Mouse (Mus musculus): ENCODE results near the gene Efna1.
A peak's percentile ranks its signal among the peaks of the same experiment; 100 is the strongest.

Gene Efna1

DNA sequence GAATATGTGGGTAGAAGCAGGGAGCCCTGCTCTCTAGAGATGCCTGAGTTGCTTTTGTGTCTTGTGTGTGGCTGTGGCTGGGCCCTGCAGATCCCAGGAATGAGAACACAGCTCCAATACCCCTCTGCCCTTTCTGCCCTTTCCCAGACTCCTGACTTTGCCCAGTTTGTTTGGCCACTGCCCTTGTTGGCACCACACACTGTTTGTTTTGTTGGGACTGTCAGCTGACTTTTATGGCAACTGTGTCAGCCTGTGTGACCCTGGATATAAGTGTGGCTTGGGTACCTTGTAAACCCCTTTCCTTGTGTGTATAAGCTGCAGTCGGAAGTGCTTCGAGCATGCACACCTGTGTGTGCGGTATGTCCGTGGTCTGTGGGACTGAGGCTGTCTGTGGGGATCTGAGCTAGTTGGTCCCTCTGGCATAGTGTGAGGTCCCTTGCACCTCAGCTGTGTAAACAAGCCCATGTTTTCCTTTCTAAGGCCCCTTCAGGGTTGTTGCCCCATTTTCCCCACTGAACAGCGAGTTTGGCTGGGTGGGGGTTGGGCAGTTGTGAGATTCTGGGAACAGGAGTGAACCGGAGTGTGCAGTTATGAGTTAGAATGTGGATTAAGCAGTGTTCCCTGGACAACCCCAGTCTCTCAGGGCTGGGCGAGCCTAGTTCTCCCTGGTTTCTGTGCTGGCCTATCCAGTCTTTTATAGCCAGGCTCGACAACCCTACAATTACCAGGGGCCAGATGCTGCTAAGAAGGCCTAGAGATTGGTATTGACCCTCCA lies 24.8 kb upstream of the Efna1 start:
- DNase-seq: peak; percentile 70 to 71

DNA sequence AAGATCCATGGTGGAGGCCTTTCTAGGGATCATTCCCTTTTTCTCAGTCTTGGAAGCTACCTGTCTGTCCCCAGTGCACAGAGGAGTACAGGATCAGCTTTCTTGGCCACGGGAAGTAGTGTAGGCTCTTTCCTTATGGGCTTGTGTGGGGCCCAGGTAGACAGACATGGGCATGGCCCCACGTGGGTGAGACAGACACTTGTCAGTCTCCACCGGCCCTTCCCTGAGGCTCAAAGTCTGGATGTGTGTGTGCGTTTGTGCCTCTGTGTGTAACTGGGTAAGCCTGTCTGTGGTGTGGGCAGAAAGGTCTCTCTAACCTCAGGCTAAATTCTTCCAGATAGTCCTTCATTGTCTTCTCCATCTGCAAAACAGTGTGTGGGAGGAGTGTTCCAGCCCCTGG lies 24.2 kb upstream of the Efna1 start:
- peak in 1 of 2 experiments; percentile 56 for DNase-seq

DNA sequence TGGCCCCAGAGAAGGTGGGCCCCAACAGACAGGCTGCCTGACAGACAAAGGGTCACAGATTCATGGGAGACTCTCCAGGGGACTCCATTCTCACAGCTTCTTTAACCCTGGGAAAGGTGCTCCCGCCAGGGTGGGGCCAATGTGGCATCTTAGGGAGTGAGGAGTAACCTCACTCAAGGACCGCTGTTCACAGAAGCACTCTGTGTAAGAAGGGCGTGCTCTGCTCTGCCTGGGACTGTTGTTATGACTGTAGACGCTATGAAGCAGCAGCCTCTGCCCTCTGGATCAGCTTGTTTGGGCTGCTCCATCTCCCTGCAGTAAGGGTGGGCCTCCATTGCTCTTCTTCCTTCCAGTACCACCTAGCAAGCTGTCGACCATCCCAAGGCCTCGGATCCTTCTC lies 23.5 kb upstream of the Efna1 start:
- no peak for DNase-seq

DNA sequence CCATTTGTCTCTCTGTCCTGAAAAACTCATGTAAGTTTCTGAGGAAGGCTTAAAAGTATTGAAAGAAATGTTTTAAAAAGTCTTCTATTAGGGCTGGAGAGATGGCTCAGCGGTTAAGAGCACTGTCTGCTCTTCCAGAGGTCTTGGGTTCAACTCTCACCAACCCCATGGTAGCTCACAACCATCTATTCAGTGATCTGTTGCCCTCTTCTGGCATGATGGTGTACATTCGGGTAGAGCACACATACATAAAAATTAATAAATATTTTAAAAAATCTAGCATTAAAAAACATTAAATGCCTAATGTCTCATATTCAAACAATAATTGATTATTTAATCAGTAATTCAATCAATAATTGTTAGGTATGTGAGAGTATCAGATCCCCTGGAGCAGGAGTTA lies 19.6 kb upstream of the Efna1 start:
- no peak for DNase-seq

DNA sequence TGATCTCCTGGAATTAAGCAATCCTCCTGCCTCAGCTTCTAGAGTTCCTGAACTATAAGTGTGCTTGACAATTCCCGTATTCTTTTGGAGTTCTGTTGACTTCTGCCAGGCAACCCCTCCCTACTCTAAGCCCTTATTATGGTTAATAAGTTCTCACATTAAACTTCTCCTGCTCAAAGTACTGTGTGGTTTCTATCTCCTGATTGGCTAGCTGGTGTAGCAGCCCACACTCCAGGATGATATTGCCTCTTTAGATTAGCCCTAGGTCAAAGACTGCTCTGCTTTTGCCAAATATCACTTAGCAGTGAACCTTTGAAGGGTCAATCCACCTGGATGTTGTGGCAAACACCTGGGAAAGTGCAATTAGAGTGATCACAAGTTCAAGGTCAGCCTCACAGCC lies 19.1 kb upstream of the Efna1 start:
- peak in 1 of 2 experiments; percentile 85 for DNase-seq

DNA sequence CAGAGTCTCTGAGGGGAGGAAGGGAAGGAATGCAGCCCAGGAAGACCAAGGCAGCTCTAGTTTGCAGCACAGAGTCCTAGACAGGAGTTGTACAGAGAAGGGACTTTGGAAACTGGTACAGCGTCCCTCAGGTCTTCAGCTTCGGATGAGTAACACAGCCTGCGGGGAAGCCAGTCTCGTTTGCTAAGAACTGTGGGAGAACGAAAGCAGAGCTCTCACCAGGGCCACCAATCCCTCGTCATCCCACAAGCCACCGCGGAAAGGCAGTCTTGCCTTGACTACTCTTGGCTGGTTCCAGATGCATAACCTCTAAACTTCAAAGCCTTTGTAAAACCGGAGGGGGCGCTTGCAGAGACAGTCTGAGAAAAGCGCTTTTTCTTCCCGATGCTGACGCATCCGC lies 18.6 kb upstream of the Efna1 start:
- peak; percentile 54 to 68 for DNase-seq

DNA sequence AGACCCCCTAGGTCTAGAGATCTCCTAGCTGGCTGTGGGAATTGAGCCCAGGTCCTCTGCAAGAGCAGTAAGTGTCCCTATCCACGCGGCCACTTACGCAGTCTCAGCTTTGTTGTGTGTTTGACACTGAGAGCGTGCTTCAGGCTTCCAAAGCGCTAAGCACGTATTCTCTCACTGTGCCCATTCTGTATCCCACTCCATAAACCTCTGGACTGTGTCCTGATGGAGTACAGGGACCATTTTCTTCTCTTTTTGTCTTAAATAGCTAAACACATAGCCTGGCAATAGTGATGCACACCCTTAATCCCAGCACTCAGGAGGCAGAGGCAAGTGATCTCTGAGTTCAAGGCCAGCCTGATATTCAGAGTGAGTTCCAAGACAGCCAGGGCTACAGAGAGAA lies 18.0 kb upstream of the Efna1 start:
- no peak for DNase-seq

DNA sequence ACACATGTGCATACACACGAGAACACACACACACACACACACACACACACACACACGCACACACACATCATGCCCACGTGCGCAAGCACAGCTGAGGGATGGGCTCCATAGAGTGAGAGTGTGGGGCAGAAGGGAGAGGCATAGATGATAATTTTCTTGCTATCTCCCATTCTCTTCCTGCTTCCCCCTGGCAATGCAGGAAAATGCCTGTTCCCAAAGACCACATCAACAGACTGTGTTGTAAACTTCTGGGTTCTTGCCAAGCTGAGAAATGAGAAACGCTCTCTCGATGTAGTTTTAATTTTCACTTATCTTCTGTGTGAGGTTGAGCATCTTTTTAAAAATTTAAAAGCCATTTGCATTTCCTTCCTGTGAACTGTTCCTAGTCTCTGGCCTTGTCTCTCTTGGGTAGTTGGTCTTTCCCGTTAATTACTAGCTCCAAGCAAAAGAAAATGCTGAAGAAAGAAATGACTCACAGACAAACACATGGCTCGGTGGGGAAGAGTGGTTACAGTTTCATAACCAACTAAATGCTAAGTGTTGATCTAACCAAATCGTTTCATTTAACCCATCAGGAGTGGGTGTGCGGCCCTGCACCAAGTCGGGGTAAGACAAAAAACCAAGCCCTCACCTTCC lies 15.9 kb upstream of the Efna1 start:
- DNase-seq: no peak

DNA sequence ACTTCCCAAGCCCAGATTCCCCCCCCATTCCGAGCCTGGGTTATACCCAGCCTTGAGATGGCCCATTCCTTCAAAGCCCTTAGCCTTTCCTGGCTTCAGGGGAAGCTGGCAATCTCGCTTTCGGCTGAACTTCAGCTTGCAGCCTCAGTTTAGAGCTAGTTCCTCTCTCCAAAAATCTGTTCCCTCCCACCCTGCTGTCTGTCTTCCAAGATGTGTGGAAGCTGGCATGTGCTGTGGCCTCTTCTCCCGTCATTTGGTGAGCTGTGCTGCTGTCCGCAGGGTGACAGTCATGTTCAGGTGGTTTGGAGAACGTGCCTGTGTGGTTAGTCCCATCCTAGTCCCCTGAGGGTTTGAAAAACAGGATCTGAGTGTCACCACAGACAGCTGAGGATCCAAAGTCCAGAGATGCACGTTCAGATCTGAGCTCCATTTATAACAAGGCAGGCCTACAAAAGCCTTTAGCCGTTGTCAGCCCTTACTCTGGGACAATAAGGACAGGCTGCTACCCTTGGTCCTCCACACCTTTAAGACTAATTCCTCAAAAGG lies 14.8 kb upstream of the Efna1 start:
- no peak for DNase-seq

DNA sequence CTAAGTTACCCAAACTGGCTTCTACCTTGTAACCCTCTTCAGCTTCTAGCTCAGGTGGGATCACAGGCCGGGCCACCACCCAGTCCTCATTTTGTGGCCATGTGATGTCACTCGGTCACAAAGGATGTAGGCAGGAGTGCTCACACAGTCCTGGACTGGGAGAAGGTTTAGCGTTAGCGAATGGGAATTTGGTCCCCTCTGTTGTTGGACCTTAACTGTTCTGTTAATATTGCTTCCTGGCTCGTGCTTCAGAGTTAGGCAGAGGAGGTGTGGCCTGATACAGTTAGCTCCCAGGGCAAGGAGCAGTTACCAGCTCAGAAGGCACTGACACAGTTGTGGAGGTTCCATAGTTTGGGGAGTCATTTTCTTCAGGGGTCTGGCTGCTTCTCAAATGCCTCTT lies 13.3 kb upstream of the Efna1 start:
- DNase-seq: peak; percentile 54 to 79

DNA sequence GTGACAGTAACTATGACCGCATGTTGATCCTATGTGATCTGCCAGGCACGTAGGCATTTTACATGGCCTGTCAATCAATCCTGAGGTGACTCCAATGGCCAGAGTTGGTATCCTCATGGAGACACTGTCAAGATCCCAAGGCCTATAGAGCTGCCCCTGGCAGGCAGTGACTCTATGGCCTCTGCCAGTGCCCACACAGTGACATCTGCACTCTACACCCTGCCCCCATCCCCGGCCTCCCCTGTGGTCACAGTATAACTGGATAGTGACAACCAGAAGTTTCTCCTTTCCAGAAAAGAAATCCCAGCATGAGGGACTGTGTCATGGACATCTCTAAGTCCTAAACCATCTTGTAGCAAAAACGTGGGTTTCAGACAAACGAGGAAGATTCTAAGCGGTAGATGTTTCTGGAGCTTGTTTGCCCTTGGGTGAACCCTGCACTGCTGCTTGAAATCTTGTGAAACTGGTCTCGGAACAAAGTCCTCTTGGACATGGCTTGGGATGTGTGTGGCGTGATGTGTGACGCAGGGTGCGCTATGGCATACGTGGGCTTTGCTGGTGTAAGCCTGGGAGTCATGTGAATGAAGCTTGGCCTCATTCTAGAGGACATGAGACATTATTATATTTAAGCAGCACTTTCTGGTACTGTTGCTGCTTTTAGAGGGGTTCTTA lies 12.4 kb upstream of the Efna1 start:
- peak; percentile 70 to 83 for DNase-seq

DNA sequence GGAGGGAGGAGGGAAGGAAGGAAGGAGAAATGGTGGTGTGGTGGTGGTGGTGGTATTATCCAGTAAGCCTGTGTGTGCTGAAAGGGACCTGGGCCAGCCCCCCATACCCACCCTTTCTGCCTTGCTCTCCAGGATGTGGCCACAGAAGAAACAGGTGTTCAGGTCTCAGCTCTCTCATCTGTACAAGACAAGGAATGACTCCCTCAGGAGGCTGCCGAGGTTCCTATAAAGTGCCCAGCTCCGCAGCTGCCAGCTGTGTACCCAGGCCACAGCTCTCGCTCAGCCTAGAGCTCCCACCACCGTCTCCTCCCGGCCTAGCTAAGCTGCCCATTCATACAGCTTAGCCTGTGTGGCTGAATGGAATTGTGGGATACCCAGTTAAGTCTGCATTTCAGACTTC lies 11.4 kb upstream of the Efna1 start:
- DNase-seq: no peak

DNA sequence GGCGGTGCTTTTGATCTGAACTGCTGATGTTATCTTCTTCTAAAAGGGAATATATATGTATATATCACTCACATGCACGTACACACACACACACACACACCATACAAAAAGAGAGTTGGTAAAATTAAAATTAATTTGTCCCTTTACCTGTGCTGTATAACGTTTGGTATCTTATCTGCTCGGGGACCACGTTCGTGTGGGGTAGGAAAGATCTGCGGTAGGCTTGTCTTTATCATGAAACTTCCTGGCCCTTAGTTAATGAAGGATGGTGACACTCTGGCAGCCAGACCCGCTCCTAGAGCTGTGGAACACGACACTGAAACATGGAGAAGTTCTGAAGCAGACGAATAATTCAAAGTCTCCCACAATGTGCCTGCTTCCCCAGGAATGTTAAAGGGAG lies 10.9 kb upstream of the Efna1 start:
- DNase-seq: no peak

DNA sequence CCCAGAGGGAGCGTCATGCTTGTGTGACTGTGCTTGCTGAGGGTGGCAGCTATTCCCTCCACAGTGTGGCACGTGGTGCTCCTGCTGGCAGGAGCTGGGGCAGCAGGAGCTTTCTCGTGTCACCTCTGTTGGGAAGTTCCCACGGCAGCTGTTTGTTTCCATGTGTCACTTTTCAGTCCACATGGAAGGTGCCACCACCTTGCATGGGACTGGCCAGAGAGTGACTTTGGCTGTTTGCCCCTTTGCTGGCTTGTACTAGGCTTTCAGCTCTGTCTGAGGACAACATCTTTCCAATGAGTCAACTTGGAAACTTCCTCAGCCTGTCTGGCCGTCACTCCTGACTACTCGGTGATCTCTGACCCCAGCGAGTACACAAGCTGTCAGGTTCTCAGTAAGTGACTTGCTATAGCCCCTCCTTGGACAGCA lies 7.6 kb upstream of the Efna1 start:
- DNase-seq: peak; percentile 68 to 73

DNA sequence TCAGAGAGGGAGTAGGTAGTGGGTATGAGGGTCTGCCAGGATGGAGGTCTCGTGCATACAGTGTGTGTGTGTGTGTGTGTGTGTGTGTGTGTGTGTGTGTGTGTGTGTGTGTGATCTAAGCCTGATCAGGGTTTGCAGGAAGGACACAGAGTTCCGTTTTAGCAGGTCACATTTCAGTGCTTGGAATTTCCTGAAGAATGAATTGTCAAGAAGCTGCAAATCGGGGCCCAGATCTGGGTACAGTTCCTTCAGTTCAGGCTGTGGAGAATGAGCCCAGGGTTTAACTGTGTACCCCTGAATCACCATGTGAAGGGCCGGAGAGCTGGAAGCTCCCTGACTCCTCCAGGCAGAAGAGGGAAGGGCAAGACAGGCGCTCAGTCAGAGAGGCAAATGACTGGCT lies 6.3 kb upstream of the Efna1 start:
- DNase-seq: peak; percentile 27 to 31

DNA sequence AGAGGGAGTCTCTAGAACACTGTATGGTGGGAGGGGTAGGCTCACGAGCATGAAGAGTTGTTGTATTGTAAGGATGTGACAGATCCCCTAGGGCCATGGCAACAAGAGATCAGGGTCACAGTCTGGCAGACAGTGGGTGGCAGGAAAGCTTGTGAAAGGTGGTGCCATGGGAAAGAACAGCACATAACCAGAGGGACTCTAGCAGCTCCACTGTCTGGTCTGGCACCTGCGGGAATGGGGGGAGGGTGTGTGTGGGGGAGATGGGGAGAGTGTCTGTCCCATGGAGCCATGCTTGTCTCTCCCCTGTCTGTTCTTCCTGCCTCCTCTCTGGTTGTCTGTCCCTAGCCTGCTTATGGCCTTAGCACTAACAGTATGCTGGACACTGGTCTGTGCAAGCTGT lies 4.6 kb upstream of the Efna1 start:
- no peak for DNase-seq

DNA sequence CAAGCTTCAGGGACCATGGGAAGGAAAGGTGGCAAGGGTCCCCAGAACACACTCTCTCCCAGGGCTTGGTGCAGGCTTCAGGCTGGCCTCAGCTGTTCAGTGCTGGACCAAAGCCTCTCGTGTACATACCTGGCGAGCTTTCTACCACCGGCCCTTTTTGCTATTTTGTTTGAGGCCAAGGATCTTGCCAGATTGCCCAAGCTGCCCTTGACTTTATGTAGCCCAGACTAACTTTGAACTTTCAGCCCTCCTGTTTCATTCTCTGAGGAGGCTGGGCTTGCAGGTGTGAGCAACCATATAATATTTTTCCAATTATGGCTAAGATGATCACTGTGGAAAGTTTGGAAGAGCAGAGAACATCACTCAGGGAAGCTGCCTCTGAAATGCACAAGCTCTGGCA lies 3.3 kb upstream of the Efna1 start:
- DNase-seq: no peak

DNA sequence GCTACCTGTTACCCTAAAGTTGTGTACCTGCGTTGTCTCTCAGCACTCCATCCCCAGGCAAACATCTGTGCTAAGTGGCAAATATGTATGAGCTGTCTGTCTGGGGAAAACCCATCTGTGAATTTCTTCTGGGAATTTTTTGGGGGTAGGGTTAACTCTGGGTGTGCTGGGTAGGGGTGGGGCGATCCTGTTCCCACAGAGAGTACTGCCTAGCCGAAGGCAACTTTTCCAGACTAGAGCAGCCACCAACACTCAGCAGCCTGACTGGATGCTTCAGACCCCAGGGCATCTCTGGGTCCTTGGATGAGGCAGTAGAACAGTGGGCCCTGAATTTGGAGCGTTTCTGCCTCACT lies 1.3 kb upstream of the Efna1 start:
- no peak for DNase-seq

DNA sequence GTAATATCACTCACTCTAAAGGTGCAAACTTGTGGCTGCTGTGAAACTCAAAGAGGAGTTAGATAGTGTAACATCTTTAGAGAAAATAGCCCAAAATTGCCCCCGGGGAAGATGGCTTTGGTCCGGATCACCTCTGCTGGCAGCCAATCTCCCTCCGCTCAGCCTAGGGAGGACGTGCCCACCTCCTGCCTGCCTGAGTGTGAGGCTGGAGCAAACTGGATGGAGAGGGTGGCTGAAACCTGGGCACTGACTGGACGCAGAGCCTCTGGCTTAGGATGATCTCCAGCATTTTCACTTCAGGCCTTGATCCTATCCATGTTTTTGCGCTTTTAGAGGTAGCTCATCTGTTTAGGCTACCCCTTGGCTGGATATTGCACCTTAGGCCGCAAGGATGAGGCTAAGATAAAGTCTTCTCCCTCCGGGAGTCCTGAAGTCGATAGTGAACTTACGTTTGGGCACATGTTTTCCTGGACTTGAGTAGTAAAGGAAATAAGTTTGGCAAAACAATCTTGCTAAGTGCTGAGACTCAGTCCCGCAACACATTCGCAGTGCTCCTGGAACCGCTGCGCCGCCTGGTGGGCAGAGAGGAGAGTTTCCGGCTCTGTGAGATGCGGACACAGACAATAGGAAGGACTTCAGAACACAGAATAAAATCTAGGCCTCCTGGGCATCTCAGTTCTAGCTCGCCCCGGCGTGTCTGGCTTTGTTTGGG lies 793 bp upstream of the Efna1 start:
- DNase-seq: peak; percentile 88 to 96

DNA sequence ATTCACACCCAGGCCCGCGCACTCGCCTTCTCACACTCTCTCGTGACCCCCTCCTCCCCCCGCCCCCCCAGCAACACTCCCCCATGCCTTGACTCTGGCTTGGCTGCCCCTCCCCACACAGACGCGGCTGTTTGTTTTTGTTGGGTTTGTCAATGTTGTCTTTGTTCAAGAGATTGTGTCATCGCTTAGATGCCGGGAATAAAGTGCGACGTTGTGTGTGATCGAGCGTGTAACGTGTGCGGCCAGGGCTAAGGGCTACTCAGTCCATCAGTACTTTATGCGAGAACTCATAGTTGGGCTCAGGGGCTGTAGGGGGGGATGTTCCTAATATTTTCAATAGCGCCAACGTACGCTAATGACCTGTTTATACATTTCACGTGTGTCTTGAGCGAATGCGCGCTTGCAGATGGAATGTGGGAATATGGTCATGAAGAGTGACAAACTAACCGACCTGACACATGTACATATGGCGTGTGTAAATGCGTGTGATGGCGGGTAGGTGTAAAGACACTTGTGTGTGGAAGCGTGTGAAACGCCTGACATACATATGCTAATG lies 814 bp downstream of the Efna1 start:
- DNase-seq: peak; percentile 51 to 66

DNA sequence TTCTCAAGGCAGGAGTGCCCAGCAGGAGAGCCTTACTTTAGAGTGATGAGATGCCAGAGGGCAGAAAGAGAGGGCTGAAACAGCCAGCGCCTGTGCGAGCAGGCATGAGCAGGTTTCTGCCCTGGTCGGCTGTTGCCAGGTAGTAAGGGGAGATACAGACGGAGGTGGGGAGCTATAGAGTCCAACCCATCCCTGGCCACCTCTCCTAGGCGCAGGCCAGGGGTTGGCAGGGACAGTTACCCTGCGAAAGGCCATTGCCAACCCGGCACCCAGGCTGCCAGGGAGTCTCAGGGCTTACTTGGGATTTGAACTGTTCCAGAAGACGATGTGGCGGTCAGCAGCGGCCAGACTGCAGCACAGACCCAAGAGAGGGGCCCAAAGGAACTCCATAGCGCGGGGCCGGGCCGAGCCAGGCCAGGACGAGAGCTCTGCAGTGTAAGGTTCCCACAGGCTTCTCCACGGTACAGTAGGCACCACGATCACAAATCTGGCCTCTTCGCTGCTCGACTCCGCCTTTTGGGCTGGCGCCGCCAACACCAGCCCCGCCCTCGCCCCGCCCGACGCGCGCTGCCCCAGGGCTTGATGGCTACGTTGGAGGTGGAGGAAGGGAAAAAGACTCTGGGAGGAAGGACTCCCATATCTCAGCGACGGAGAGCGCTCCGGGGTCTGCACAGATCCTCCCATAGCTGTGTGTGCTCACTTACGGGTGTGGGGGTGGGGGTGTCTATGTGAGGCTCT lies 1.6 kb downstream of the Efna1 start:
- peak; percentile 94 to 96 for DNase-seq

DNA sequence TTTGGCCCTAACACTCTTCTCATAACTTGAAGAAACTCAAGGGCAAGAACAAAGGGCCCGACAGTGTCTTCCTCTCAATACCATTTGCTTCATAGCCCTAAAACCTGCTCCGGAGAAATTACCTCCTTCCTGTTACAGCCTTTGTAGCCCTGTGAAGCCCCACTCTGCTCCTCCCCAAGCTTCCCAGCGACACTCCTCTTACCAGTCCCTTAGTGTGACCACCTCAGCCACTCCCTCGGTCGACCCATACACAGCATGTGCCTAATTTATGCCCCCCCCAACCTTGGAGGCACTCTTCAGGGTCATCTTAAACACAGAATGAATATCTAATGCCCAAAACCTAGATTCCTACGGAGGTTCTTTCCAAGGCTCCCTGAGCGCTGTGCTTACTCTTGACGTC lies 2.3 kb downstream of the Efna1 start:
- peak in 1 of 2 experiments; percentile 32 for DNase-seq

Measured in kidney, postnatal 36 days (tissue).